Comparison of ENCODE assay signal across 8 mouse cellular contexts in genomic region chr13:106946594-106947540, GRCm38 (mm10). TPM values are rescaled to one million over a fixed set of nuclear protein-coding genes. Genes with fewer than 3 reads are reported as not detected.
DNase-seq lines count a peak whose midpoint lies in the region; ATAC-seq lines count a peak whose summit lies in the region.

TSS of gene Dimt1 (plus strand) at chr13:106947127.

- peaks cover 11% of the 10 kb centered on the region; the same call in 1 of the 2 replicates for H3K4me1 ChIP-seq in heart, embryonic 10.5 days
- H3K4me1 ChIP-seq in kidney, embryonic 15.5 days, result peaks cover 15% of the 10 kb centered on the region

- peaks cover 27% of the 10 kb centered on the region for H3K36me3 ChIP-seq in heart, embryonic 10.5 days
- H3K36me3 ChIP-seq in kidney, embryonic 15.5 days, result peaks cover 26% of the 10 kb centered on the region

- under 1% methylated on average over 68 of the region's 68 CpGs for WGBS in heart, embryonic 10.5 days
- WGBS in kidney, embryonic 15.5 days, result under 1% methylated on average over 68 of the region's 68 CpGs

- H3K27ac ChIP-seq in heart, embryonic 10.5 days, result peak within 1 kb of the TSS; percentile 93
- H3K27ac ChIP-seq in kidney, embryonic 15.5 days, result peak within 1 kb of the TSS; percentile 95

- H3K9me3 ChIP-seq in heart, embryonic 10.5 days, result no peaks in the 10 kb centered on the region
- no peaks in the 10 kb centered on the region for H3K9me3 ChIP-seq in kidney, embryonic 15.5 days (replicated peaks)

- no peaks in the 10 kb centered on the region for H3K27me3 ChIP-seq in heart, embryonic 10.5 days (ENCODE audit: insufficient read depth, poor library complexity, severe bottlenecking)
- no peaks in the 10 kb centered on the region for H3K27me3 ChIP-seq in kidney, embryonic 15.5 days

- peak within 1 kb of the TSS; percentile 90 for H3K9ac ChIP-seq in kidney, embryonic 15.5 days

- peak; percentile 94 to 95 for DNase-seq in B cell, adult 2 months
- peak; percentile 98 for DNase-seq in brain, adult 2 months (ENCODE audit: low read depth, low spot score)
- peak; percentile 99 for DNase-seq in heart, embryonic 10.5 days (ENCODE audit: low spot score)
- DNase-seq in liver, result peak; percentile 96
- peak; percentile 94 to 96 for DNase-seq in spleen, postnatal 4 days (ENCODE audit: low spot score in 2 of 2)

- peak within 1 kb of the TSS; percentile 62 for H3K4me2 ChIP-seq in kidney, embryonic 15.5 days

- peak within 1 kb of the TSS; percentile 95 for H3K4me3 ChIP-seq in heart, embryonic 10.5 days
- peak within 1 kb of the TSS; percentile 98 for H3K4me3 ChIP-seq in kidney, embryonic 15.5 days (replicated peaks)

- peak; percentile 99 for ATAC-seq in erythroblast, adult 5-6 weeks (replicated peaks; ENCODE audit: low FRiP score, poor library complexity, severe bottlenecking)
- ATAC-seq in kidney, embryonic 15.5 days (replicated peaks; ENCODE audit: low FRiP score), result peak; percentile 100
- ATAC-seq in monocyte, adult 5-6 weeks (replicated peaks; ENCODE audit: insufficient number of reproducible peaks, low FRiP score, low TSS enrichment, poor library complexity, severe bottlenecking), result peak; percentile 98

RNA-seq across cellular contexts. Expression of gene Dimt1, which starts in this region (rescaled TPM):
- 7.1 and 12.1 TPM in 2 replicates for total RNA-seq in erythroblast, adult 5-6 weeks (2015; ENCODE audit: low replicate concordance)
- total RNA-seq in erythroblast, adult 5-6 weeks (2017; ENCODE audit: low replicate concordance), result 3.3 and 7.1 TPM in 2 replicates
- polyA plus RNA-seq in heart, embryonic 10.5 days (2016; fragmentation: Nextera tagmentation; extraction: Ambion mirVana), result 38.3 and 47.6 TPM in 2 replicates
- 42.3 and 45.9 TPM in 2 replicates for polyA plus RNA-seq in kidney, embryonic 15.5 days (2015; fragmentation: Nextera tagmentation; extraction: Ambion mirVana)
- total RNA-seq in monocyte, adult 5-6 weeks (2017), result 11.1 to 17.2 TPM (median 14.4 TPM) in 3 replicates

Comparison
In these comparisons a context has a peak if more than half of its experiments do, and no peak if none do; other contexts are left out.
1. Peak in every context shown above with its lines: DNase-seq, ATAC-seq, H3K4me3 ChIP-seq and H3K27ac ChIP-seq.